Mouse (Mus musculus): ENCODE results near the gene Nrros.

DNA sequence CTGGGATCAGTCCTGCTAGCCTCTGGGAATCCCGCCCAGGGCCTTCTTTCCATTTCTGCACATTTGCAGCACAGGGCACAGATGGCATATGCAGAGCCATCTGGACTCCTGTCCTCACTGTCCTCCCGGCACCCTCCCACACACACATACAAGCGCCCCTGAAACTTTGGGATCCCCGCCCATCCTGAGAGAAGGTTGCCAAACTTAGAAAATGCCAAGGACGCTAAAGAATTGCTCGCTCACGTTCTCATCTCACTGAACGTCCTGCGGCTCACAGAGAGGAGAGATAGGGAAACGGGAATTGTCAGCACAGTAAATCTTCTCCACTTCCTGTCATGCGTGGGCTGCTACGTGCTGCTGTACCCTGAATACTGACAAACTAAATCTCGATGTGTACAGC, 11.0 kb downstream of the Nrros start:
- TF ChIP-seq POLR2A (IDR thresholded peaks at IDR 0.05; ENCODE audit: borderline replicate concordance, extremely low read depth, insufficient read depth, insufficient read length, poor library complexity, severe bottlenecking), result no peak
- no peak for TF ChIP-seq CTCF (IDR thresholded peaks at IDR 0.05; ENCODE audit: borderline replicate concordance, extremely low read depth, insufficient read depth, insufficient read length)
